Mouse (Mus musculus): ENCODE measurements around the gene Gm9040. TPM values are rescaled to one million over a fixed set of nuclear protein-coding genes. Genes with fewer than 3 reads are reported as not detected.
"Not testable (repeated sequence)": the region's sequence is repeated elsewhere in the genome, so short reads cannot be mapped to it uniquely, and the experiment has no call there.

Gm9040 gene
- polyA plus RNA-seq (2012; rRNA removed) = not detected in 2 replicates

DNA sequence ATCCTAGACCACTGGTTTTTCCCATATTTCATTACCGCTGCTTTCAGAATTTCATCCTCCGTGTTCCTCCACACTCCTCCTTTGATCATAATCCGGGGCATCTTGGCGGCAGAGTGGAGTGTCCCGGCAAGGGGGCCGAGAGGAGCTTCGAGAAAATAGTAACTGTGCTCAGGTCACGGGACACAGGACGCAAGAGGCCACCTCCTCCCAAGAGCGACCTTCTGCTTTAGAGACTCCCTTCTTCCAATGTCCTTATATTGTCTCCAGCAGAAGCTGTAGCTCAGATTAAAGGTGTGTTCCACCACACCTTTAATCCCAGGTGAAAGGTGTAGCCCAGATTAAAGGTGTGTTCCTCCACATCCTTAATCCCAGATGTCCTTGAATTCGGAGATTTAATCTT, at the start of gene Gm9040:
Gene Gm9040 (minus strand): TSS at position 101 of the 400 bp plus-strand sequence.
- not testable (repeated sequence) for H3K4me3 ChIP-seq (replicated peaks; ENCODE audit: insufficient read depth, low read depth, low read length); DNase-seq; H3K4me1 ChIP-seq (ENCODE audit: control insufficient read depth, insufficient read depth, low read length); H3K27me3 ChIP-seq (ENCODE audit: control insufficient read depth, insufficient read depth, low read length); H3K27ac ChIP-seq (ENCODE audit: insufficient read depth, low read length)
- no CpG with 5 or more reads among the region's 11 CpGs for WGBS

DNA sequence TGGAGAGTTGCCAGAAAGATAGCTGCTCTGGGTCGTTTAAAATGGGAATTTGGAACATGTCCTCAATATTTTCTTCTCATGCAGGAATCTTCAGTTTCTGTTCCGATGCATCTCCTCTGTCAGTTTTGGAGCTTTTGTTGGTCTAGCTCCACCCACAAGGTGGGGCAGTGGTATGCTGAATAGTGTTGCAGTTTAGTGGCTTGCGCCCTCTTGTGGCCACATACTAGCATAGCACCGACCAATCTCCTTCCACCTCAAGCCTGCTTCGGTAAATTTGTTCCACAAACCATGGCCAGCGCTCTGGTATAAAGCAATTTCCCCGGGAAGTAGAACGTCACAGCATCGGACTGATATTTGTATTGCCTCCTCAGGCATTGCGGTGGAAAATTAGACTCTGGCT, 43.7 kb upstream of the Gm9040 start:
- Histone ChIP-seq H3K27ac (ENCODE audit: insufficient read depth, low read length) (no peak overlapping the region), H3K4me1 (ENCODE audit: control insufficient read depth, insufficient read depth, low read length) (no peaks in the 10 kb centered on the region), H3K27me3 (ENCODE audit: control insufficient read depth, insufficient read depth, low read length) (no peaks in the 10 kb centered on the region), H3K4me3 (replicated peaks; ENCODE audit: insufficient read depth, low read depth, low read length) (no peak overlapping the region)
- peak; percentile 67 to 68 for DNase-seq
- peak; percentile 91 for TF ChIP-seq CTCF (IDR thresholded peaks at IDR 0.05; ENCODE audit: borderline replicate concordance, insufficient read depth, low read depth, low read length)
- TF ChIP-seq POLR2A (IDR thresholded peaks at IDR 0.05; ENCODE audit: borderline replicate concordance, insufficient read depth, low read length) = no peak
- WGBS = 2% methylated on average over 10 of the region's 10 CpGs

DNA sequence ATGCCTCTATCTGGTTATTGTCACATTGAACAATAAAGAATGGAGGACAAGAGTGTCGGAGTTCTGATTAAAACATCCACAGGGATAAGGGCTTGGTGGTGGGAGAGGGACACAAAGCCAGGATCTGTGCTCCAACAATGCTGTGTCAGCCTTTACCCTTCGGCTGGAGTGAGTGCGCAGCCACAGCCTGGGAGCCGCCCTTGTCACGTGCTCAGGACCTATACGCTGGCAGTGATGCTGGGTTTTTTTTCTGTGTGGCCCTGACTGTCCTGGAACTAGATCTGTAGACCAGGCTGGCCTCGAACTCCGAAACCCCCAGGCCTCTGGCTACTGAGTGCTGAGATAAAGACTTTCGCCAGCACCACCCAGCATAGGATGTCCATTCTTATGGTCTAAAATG, 42.7 kb upstream of the Gm9040 start:
- WGBS = 86% methylated on average over 9 of the region's 9 CpGs
- no peak overlapping the region for H3K4me3 ChIP-seq (replicated peaks; ENCODE audit: insufficient read depth, low read depth, low read length)
- no peak overlapping the region for H3K27ac ChIP-seq (ENCODE audit: insufficient read depth, low read length)
- TF ChIP-seq POLR2A (IDR thresholded peaks at IDR 0.05; ENCODE audit: borderline replicate concordance, insufficient read depth, low read length) (no peak), CTCF (IDR thresholded peaks at IDR 0.05; ENCODE audit: borderline replicate concordance, insufficient read depth, low read depth, low read length) (no peak)
- no peaks in the 10 kb centered on the region for H3K4me1 ChIP-seq (ENCODE audit: control insufficient read depth, insufficient read depth, low read length)
- DNase-seq = no peak
- no peaks in the 10 kb centered on the region for H3K27me3 ChIP-seq (ENCODE audit: control insufficient read depth, insufficient read depth, low read length)

DNA sequence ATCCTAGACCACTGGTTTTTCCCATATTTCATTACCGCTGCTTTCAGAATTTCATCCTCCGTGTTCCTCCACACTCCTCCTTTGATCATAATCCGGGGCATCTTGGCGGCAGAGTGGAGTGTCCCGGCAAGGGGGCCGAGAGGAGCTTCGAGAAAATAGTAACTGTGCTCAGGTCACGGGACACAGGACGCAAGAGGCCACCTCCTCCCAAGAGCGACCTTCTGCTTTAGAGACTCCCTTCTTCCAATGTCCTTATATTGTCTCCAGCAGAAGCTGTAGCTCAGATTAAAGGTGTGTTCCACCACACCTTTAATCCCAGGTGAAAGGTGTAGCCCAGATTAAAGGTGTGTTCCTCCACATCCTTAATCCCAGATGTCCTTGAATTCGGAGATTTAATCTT, 27.2 kb upstream of the Gm9040 start, which contains the start of gene Gm9049:
Gene Gm9049 (minus strand): TSS at position 101 of the 400 bp plus-strand sequence.
- not testable (repeated sequence) for H3K27ac ChIP-seq (ENCODE audit: insufficient read depth, low read length); H3K4me1 ChIP-seq (ENCODE audit: control insufficient read depth, insufficient read depth, low read length); H3K4me3 ChIP-seq (replicated peaks; ENCODE audit: insufficient read depth, low read depth, low read length); H3K27me3 ChIP-seq (ENCODE audit: control insufficient read depth, insufficient read depth, low read length); DNase-seq
- WGBS = 40% methylated on average over 1 of the region's 11 CpGs

DNA sequence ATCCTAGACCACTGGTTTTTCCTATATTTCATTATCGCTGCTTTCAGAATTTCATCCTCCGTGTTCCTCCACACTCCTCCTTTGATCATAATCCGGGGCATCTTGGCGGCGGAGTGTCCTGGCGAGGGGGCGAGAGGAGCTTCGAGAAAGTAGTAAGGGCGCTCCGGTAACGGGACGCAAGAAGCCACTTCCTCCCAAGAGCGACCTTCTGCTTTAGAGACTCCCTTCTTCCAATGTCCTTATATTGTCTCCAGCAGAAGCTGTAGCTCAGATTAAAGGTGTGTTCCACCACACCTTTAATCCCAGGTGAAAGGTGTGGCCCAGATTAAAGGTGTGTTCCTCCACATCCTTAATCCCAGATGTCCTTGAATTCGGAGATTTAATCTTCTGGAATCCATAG, 21.8 kb upstream of the Gm9040 start, which contains the start of gene Gm9048:
Gene Gm9048 (minus strand): TSS at position 101 of the 400 bp plus-strand sequence.
- H3K4me3 ChIP-seq (replicated peaks; ENCODE audit: insufficient read depth, low read depth, low read length); H3K27ac ChIP-seq (ENCODE audit: insufficient read depth, low read length); H3K4me1 ChIP-seq (ENCODE audit: control insufficient read depth, insufficient read depth, low read length); H3K27me3 ChIP-seq (ENCODE audit: control insufficient read depth, insufficient read depth, low read length); DNase-seq: not testable (repeated sequence)
- WGBS = 63% methylated on average over 1 of the region's 14 CpGs

DNA sequence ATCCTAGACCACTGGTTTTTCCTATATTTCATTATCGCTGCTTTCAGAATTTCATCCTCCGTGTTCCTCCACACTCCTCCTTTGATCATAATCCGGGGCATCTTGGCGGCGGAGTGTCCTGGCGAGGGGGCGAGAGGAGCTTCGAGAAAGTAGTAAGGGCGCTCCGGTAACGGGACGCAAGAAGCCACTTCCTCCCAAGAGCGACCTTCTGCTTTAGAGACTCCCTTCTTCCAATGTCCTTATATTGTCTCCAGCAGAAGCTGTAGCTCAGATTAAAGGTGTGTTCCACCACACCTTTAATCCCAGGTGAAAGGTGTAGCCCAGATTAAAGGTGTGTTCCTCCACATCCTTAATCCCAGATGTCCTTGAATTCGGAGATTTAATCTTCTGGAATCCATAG, 16.4 kb upstream of the Gm9040 start, which contains the start of gene Gm9046:
Gene Gm9046 (minus strand): TSS at position 101 of the 400 bp plus-strand sequence.
- not testable (repeated sequence) for H3K4me1 ChIP-seq (ENCODE audit: control insufficient read depth, insufficient read depth, low read length); H3K27me3 ChIP-seq (ENCODE audit: control insufficient read depth, insufficient read depth, low read length); H3K27ac ChIP-seq (ENCODE audit: insufficient read depth, low read length); DNase-seq; H3K4me3 ChIP-seq (replicated peaks; ENCODE audit: insufficient read depth, low read depth, low read length)
- no CpG with 5 or more reads among the region's 14 CpGs for WGBS

DNA sequence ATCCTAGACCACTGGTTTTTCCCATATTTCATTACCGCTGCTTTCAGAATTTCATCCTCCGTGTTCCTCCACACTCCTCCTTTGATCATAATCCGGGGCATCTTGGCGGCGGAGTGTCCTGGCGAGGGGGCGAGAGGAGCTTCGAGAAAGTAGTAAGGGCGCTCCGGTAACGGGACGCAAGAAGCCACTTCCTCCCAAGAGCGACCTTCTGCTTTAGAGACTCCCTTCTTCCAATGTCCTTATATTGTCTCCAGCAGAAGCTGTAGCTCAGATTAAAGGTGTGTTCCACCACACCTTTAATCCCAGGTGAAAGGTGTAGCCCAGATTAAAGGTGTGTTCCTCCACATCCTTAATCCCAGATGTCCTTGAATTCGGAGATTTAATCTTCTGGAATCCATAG, 11.0 kb upstream of the Gm9040 start, which contains the start of gene Gm9045:
Gene Gm9045 (minus strand): TSS at position 101 of the 400 bp plus-strand sequence.
- no CpG with 5 or more reads among the region's 14 CpGs for WGBS
- DNase-seq; H3K27ac ChIP-seq (ENCODE audit: insufficient read depth, low read length); H3K4me1 ChIP-seq (ENCODE audit: control insufficient read depth, insufficient read depth, low read length); H3K27me3 ChIP-seq (ENCODE audit: control insufficient read depth, insufficient read depth, low read length); H3K4me3 ChIP-seq (replicated peaks; ENCODE audit: insufficient read depth, low read depth, low read length): not testable (repeated sequence)

DNA sequence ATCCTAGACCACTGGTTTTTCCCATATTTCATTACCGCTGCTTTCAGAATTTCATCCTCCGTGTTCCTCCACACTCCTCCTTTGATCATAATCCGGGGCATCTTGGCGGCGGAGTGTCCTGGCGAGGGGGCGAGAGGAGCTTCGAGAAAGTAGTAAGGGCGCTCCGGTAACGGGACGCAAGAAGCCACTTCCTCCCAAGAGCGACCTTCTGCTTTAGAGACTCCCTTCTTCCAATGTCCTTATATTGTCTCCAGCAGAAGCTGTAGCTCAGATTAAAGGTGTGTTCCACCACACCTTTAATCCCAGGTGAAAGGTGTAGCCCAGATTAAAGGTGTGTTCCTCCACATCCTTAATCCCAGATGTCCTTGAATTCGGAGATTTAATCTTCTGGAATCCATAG, 5.5 kb upstream of the Gm9040 start, which contains the start of gene Gm9044:
Gene Gm9044 (minus strand): TSS at position 101 of the 400 bp plus-strand sequence.
- H3K27ac ChIP-seq (ENCODE audit: insufficient read depth, low read length); H3K4me3 ChIP-seq (replicated peaks; ENCODE audit: insufficient read depth, low read depth, low read length); H3K27me3 ChIP-seq (ENCODE audit: control insufficient read depth, insufficient read depth, low read length); DNase-seq; H3K4me1 ChIP-seq (ENCODE audit: control insufficient read depth, insufficient read depth, low read length): not testable (repeated sequence)
- no CpG with 5 or more reads among the region's 14 CpGs for WGBS

DNA sequence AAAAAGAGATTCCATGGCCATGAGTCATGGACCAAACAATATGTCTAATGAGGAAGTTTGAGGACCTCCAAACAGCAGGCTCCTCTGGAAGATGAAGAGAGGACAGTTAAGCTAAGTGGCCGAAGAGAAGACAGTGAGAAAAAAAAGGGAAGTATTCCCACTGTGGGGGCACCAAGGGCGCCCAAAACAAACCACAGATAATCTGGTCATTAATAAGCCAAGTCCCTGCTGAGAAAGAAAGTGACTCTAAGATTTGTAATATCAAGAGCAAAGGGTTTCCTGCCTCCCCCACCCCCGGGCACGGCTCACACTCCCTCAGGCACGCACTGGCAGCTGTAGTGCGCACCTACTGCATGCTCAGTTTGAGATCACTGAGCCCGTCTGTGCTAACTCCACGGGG, 7.7 kb downstream of the Gm9040 start:
- no peaks in the 10 kb centered on the region for H3K4me1 ChIP-seq (ENCODE audit: control insufficient read depth, insufficient read depth, low read length)
- TF ChIP-seq POLR2A (IDR thresholded peaks at IDR 0.05; ENCODE audit: borderline replicate concordance, insufficient read depth, low read length) = no peak
- TF ChIP-seq CTCF (IDR thresholded peaks at IDR 0.05; ENCODE audit: borderline replicate concordance, insufficient read depth, low read depth, low read length) = no peak
- H3K4me3 ChIP-seq (replicated peaks; ENCODE audit: insufficient read depth, low read depth, low read length) = no peak overlapping the region
- H3K27ac ChIP-seq (ENCODE audit: insufficient read depth, low read length) = no peak overlapping the region
- WGBS = 76% methylated on average over 8 of the region's 8 CpGs
- no peak for DNase-seq
- H3K27me3 ChIP-seq (ENCODE audit: control insufficient read depth, insufficient read depth, low read length) = no peaks in the 10 kb centered on the region

DNA sequence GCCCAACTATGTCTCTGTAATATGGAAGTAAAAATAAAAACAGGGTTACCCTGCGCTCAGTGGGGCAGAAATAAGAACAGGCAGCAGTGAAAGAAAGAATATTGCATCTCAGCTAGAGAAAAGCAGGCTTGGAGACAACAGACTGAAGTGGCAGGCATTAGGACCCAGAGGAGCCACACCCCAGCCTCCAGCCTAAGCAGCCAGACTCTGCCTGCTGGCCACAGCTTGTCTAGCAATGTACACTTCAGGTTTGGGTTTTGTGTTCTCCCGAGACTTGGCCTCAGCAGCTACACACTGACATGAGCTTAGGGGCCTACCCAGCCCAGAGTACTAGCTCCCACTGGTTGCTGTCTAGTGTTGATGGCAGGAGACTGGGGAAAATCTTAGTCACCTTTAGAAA, 24.6 kb downstream of the Gm9040 start:
- H3K4me3 ChIP-seq (replicated peaks; ENCODE audit: insufficient read depth, low read depth, low read length); H3K27ac ChIP-seq (ENCODE audit: insufficient read depth, low read length); DNase-seq; H3K4me1 ChIP-seq (ENCODE audit: control insufficient read depth, insufficient read depth, low read length); H3K27me3 ChIP-seq (ENCODE audit: control insufficient read depth, insufficient read depth, low read length): not testable (repeated sequence)
- WGBS = 44% methylated on average over 2 of the region's 2 CpGs

Measured in cerebellum, adult 2 months (tissue).